Mouse (Mus musculus): ENCODE measurements at regions not wholly inside any gene's neighbourhood (a gene's known extent, or its start where the extent isn't known, plus 50 kb on each side); places are given as distances from the start of the nearest gene placed in this dataset.

GRCm38 (mm10) chr4:45587202-45587601 is 54.9 kb upstream of the Shb start:
- DNase-seq (ENCODE audit: low spot score in 2 of 2) = no peak

DNA sequence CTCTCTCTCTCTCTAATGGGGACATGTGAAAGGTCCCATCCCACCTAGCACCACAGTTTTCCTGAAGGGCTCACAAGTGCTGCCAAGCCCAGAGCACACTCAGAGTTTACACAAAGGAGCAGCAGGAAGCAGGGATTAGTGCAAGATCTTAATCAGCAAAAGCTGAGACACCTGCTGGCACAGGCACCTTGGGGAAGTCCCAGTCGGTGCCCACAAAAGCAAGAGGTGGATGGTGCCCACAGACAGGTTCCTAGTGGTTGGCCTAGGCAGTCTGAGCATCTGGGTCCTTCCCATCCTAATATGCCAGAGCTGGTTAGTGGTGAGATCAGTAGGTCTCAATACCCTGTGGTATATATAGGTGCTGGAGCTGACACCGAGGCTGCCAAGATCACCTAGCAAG is 54.0 kb upstream of the Shb start:
- DNase-seq (ENCODE audit: low spot score in 2 of 2) = no peak

- DNase-seq (ENCODE audit: low spot score in 2 of 2) = no peak
These were observed 53.0 kb upstream of the Shb start for GRCm38 (mm10) chr4:45585188-45585820.

- DNase-seq (ENCODE audit: low spot score in 2 of 2) = no peak
These were observed 51.7 kb upstream of the Shb start for GRCm38 (mm10) chr4:45583966-45584365.

DNA sequence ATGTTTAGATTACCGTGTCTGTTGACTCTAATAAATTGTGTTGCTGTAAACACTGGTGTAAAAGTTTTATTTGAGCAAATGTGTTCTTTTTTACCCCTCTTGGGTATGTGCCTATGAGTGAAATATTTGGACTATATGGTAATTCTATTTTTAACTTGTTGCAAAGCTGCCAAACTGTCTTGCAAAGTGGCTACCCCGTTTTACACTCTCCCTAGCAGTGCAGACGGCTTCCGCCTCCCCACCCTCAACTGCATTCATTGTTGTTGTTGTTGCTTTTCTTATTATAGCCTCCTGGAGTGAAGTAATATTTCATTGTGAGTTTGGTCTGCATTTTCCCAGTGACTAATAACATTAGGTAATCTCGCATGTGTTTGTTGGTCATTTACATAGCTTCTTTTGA is 50.2 kb upstream of the Shb start:
- DNase-seq (ENCODE audit: low spot score in 2 of 2) = no peak

Data from urinary bladder, adult 18-20 months (tissue).